Mouse (Mus musculus) CH12.LX (cell line): Measurements from ENCODE around the gene Fgf22.

ENCODE experiments used
- CHD1 ChIP-seq: IDR thresholded peaks from 2 replicates; pipeline ENCODE4 v1.6.1; 2012; ENCODE audit warnings: low read depth, low read length, improper control_type of control experiment, inconsistent platforms
- CTCF ChIP-seq, 2 experiments: IDR thresholded peaks in 1 of 2; conservative IDR thresholded peaks in 1 of 2; 2 replicates each; pipeline ENCODE4 v1.5.1; 2011 to 2012; ENCODE audit warnings: low read depth in 2 of 2, low read length in 2 of 2, improper control_type of control experiment in 1 of 2, inconsistent platforms in 1 of 2, mild to moderate bottlenecking in 1 of 2, moderate library complexity in 1 of 2
- EP300 ChIP-seq: IDR thresholded peaks from 2 replicates; pipeline ENCODE4 v1.6.1; 2011; ENCODE audit warnings: low read length, improper control_type of control experiment
- ETS1 ChIP-seq: conservative IDR thresholded peaks from 2 replicates; pipeline ENCODE4 v1.6.1; 2012; ENCODE audit warnings: low read depth, mild to moderate bottlenecking, inconsistent platforms, low read length, improper control_type of control experiment, moderate library complexity
- HCFC1 ChIP-seq: IDR thresholded peaks from 2 replicates; pipeline ENCODE4 v1.6.1; 2012; ENCODE audit warnings: low read depth, mild to moderate bottlenecking, inconsistent platforms, low read length, improper control_type of control experiment
- MAX ChIP-seq: IDR thresholded peaks from 2 replicates; pipeline ENCODE4 v1.6.1; 2011; ENCODE audit warnings: low read length, improper control_type of control experiment
- MYC ChIP-seq: IDR thresholded peaks from 2 replicates; pipeline ENCODE4 v1.6.1; 2011; ENCODE audit warnings: low read depth, mild to moderate bottlenecking, improper control_type of control experiment, low read length
- POLR2A ChIP-seq: IDR thresholded peaks from 2 replicates; pipeline ENCODE4 v1.6.1; 2011; ENCODE audit warnings: low read depth, mild to moderate bottlenecking, improper control_type of control experiment, low read length
- POLR2AphosphoS2 ChIP-seq: IDR thresholded peaks from 2 replicates; pipeline ENCODE4 v1.6.1; 2011; ENCODE audit warnings: low read depth, low read length, improper control_type of control experiment
- SIN3A ChIP-seq: IDR thresholded peaks from 2 replicates; pipeline ENCODE4 v1.6.1; 2012; ENCODE audit warnings: low read length, improper control_type of control experiment, inconsistent platforms

GRCm38 (mm10) chr10:79716988-79717355 lies 37.9 kb upstream of the Fgf22 start:
- TF ChIP-seq CTCF (conservative IDR thresholded peaks at IDR 0.05 in 1 of 2, IDR thresholded peaks at IDR 0.05 in 1 of 2; ENCODE audit: low read depth in 2 of 2, low read length in 2 of 2) (no peak), EP300 (no peak), POLR2AphosphoS2 (no peak), POLR2A (no peak), MYC (no peak), SIN3A (no peak), ETS1 (no peak), MAX (no peak), HCFC1 (no peak), CHD1 (no peak)
